ENCODE assay signal across 8 mouse cellular contexts in genomic region chr8:47932028-47932790, GRCm38 (mm10). TPM values are rescaled to one million over a fixed set of nuclear protein-coding genes. Genes with fewer than 3 reads are reported as not detected.
A peak's percentile ranks its signal among the peaks of the same experiment; 100 is the strongest.
DNase-seq lines count a peak whose midpoint lies in the region; ATAC-seq and TF ChIP-seq lines count a peak whose summit lies in the region.

No protein-coding gene starts in this region.

- H3K27ac ChIP-seq in heart, embryonic 10.5 days = peak overlapping the region; percentile 82
- H3K27ac ChIP-seq in embryonic facial prominence, embryonic 13.5 days = peak overlapping the region; percentile 88
- no peak overlapping the region; the same call in 1 of the 2 replicates for H3K27ac ChIP-seq in hindbrain, embryonic 16.5 days (ENCODE audit: low read depth, low read length)
- no peak overlapping the region for H3K27ac ChIP-seq in liver, postnatal 0 days (ENCODE audit: low read depth)

- H3K9me3 ChIP-seq in heart, embryonic 10.5 days = no peaks in the 10 kb centered on the region
- H3K9me3 ChIP-seq in embryonic facial prominence, embryonic 13.5 days = no peaks in the 10 kb centered on the region
- no peaks in the 10 kb centered on the region for H3K9me3 ChIP-seq in hindbrain, embryonic 16.5 days (ENCODE audit: control insufficient read depth, low read length)
- H3K9me3 ChIP-seq in liver, postnatal 0 days (ENCODE audit: low read length) = no peaks in the 10 kb centered on the region

- no peaks in the 10 kb centered on the region for H3K27me3 ChIP-seq in heart, embryonic 10.5 days (ENCODE audit: insufficient read depth, poor library complexity, severe bottlenecking)
- no peaks in the 10 kb centered on the region for H3K27me3 ChIP-seq in embryonic facial prominence, embryonic 13.5 days
- H3K27me3 ChIP-seq in hindbrain, embryonic 16.5 days (replicated peaks; ENCODE audit: control insufficient read depth, insufficient read depth, low read length) = no peaks in the 10 kb centered on the region
- no peaks in the 10 kb centered on the region for H3K27me3 ChIP-seq in liver, postnatal 0 days (ENCODE audit: insufficient read depth, low read length)

- intact Hi-C loops in heart, postnatal 36 days (cut with DNase I) = loop anchor here (2.0 kb wide), 1 partner anchor 85 kb away; no protein-coding TSS in a partner anchor

- TF ChIP-seq EP300 in liver, postnatal 0 days (IDR thresholded peaks at IDR 0.05; ENCODE audit: low read depth) = no peak

- WGBS in heart, embryonic 10.5 days = 39% methylated on average over 16 of the region's 16 CpGs
- WGBS in embryonic facial prominence, embryonic 13.5 days = 21% methylated on average over 16 of the region's 16 CpGs
- WGBS in hindbrain, embryonic 16.5 days = 32% methylated on average over 16 of the region's 16 CpGs
- 69% methylated on average over 16 of the region's 16 CpGs for WGBS in liver, postnatal 0 days (ENCODE audit: insufficient replicate concordance)

- H3K9ac ChIP-seq in embryonic facial prominence, embryonic 13.5 days = no peak overlapping the region
- H3K9ac ChIP-seq in hindbrain, embryonic 16.5 days (ENCODE audit: low read depth, low read length) = no peak overlapping the region
- H3K9ac ChIP-seq in liver, postnatal 0 days (replicated peaks) = no peak overlapping the region

- H3K36me3 ChIP-seq in heart, embryonic 10.5 days = no peaks in the 10 kb centered on the region
- no peaks in the 10 kb centered on the region for H3K36me3 ChIP-seq in embryonic facial prominence, embryonic 13.5 days
- no peaks in the 10 kb centered on the region for H3K36me3 ChIP-seq in hindbrain, embryonic 16.5 days (ENCODE audit: control insufficient read depth, insufficient read depth, low read length)
- no peaks in the 10 kb centered on the region for H3K36me3 ChIP-seq in liver, postnatal 0 days (replicated peaks; ENCODE audit: insufficient read depth, low read length)

- DNase-seq in heart, embryonic 10.5 days (ENCODE audit: low spot score) = no peak
- no peak for DNase-seq in heart, postnatal 36 days
- no peak for DNase-seq in liver, postnatal 0 days
- peak; percentile 48 for DNase-seq in right cerebral cortex, postnatal 25 days
- DNase-seq in cerebellum, postnatal 25 days = no peak
- no peak for DNase-seq in layer of hippocampus, adult 8-10 months (ENCODE audit: low spot score in 2 of 2)

- peak overlapping the region; percentile 29 for H3K4me3 ChIP-seq in heart, embryonic 10.5 days
- peak overlapping the region; percentile 20; the same call in 1 of the 2 replicates for H3K4me3 ChIP-seq in embryonic facial prominence, embryonic 13.5 days
- no peak overlapping the region for H3K4me3 ChIP-seq in hindbrain, embryonic 16.5 days (ENCODE audit: low read length)
- H3K4me3 ChIP-seq in liver, postnatal 0 days (ENCODE audit: low read depth, low read length) = no peak overlapping the region

- H3K4me2 ChIP-seq in embryonic facial prominence, embryonic 13.5 days = peak overlapping the region; percentile 45
- peak overlapping the region; percentile 39 for H3K4me2 ChIP-seq in hindbrain, embryonic 16.5 days (ENCODE audit: low read length)
- H3K4me2 ChIP-seq in liver, postnatal 0 days (ENCODE audit: low read depth, low read length) = no peak overlapping the region

- no peak for TF ChIP-seq CTCF in liver, postnatal 0 days (IDR thresholded peaks at IDR 0.05; ENCODE audit: low read depth)

- H3K4me1 ChIP-seq in heart, embryonic 10.5 days = peaks cover 74% of the 10 kb centered on the region
- H3K4me1 ChIP-seq in embryonic facial prominence, embryonic 13.5 days = peaks cover 50% of the 10 kb centered on the region
- H3K4me1 ChIP-seq in hindbrain, embryonic 16.5 days (ENCODE audit: control insufficient read depth, insufficient read depth, low read depth, low read length) = peaks cover 11% of the 10 kb centered on the region
- H3K4me1 ChIP-seq in liver, postnatal 0 days (ENCODE audit: insufficient read depth) = peaks cover 6% of the 10 kb centered on the region; the same call in 1 of the 2 replicates

- peak; percentile 73 for ATAC-seq in embryonic facial prominence, embryonic 13.5 days (ENCODE audit: insufficient number of reproducible peaks, insufficient read depth, low FRiP score, low TSS enrichment, low read depth)
- peak; percentile 66 for ATAC-seq in hindbrain, embryonic 16.5 days
- ATAC-seq in liver, postnatal 0 days = 0 out of 2 replicates have a peak, but pooled peaks have one; percentile 36

RNA-seq across cellular contexts. Expression of gene Wwc2, which starts 58.5 kb away (rescaled TPM):
- 16.7 and 19.2 TPM in 2 replicates for polyA plus RNA-seq in heart, embryonic 10.5 days (2016; fragmentation: Nextera tagmentation; extraction: Ambion mirVana)
- 10 to 100 TPM; 26.1 to 28.3 TPM for total RNA-seq in heart, postnatal 36 days (2021)
- 12.5 and 12.9 TPM in 2 replicates for polyA plus RNA-seq in embryonic facial prominence, embryonic 13.5 days (2015; fragmentation: Nextera tagmentation; extraction: Ambion mirVana)
- polyA plus RNA-seq in hindbrain, embryonic 16.5 days (2015; fragmentation: Nextera tagmentation; extraction: Ambion mirVana) = 5.4 and 5.8 TPM in 2 replicates
- polyA plus RNA-seq in liver, postnatal 0 days (2015; fragmentation: Nextera tagmentation; extraction: Ambion mirVana) = 1.8 TPM in 2 replicates
- total RNA-seq in layer of hippocampus, adult 8-10 months (2022) = 10 to 100 TPM; 23.4 to 25.9 (median 24.6) TPM

Comparison
In these comparisons a context has a peak if more than half of its experiments do, and no peak if none do; other contexts are left out.
1. H3K27ac ChIP-seq: peak in heart, embryonic 10.5 days (single experiment) and embryonic facial prominence, embryonic 13.5 days (single experiment); none in hindbrain, embryonic 16.5 days (single experiment) and liver, postnatal 0 days (single experiment).
2. H3K4me3 ChIP-seq: peak in heart, embryonic 10.5 days (single experiment) and embryonic facial prominence, embryonic 13.5 days (single experiment); none in hindbrain, embryonic 16.5 days (single experiment) and liver, postnatal 0 days (single experiment).
3. Peak in every context shown above with its lines, with median percentiles within 50 percentile points of each other: ATAC-seq.